Mouse (Mus musculus) embryo, embryonic 11.5 days (tissue): Measurements from ENCODE around the gene Cyp1b1.
A peak's percentile ranks its signal among the peaks of the same experiment; 100 is the strongest.

ENCODE experiments used
- DNase-seq: peaks from one replicate; pipeline ENCODE4 v3.0.0-alpha.2; 2012; ENCODE audit warnings: low read depth, low spot score

Cyp1b1 gene

DNA sequence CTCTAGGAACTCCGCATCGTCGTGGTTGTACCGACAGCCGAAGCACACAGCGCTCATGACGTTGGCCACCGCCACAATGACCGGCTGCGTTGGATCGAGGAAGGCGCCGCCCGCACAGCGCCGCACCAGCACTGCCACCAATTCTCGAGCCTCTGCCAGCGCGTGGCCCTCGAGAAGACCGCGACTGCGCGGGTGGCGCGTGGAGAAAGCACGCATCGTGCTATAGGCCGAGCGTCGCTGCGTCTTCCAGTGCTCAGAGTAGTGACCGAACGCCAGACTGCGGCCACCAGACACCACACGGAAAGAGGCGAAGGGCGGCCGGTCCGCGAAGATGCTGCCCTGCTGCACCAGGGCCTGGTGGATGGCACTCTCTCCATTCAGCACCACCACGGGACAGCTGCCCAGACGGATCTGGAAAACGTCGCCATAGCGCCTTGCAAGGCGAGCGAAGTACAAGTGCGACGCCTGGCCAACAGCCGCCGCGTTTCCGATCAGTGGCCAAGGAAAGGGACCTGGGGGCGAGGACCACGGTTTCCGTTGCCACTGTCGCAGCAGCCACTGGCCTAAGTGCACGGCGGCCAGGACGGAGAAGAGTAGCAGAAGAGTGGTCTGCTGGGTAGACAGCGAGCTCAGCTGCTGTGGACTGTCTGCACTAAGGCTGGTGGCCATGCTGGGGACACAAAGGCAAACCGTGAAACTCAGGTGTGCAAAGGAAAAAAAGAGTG, 1.1 kb downstream of the Cyp1b1 start:
- DNase-seq = no peak

DNA sequence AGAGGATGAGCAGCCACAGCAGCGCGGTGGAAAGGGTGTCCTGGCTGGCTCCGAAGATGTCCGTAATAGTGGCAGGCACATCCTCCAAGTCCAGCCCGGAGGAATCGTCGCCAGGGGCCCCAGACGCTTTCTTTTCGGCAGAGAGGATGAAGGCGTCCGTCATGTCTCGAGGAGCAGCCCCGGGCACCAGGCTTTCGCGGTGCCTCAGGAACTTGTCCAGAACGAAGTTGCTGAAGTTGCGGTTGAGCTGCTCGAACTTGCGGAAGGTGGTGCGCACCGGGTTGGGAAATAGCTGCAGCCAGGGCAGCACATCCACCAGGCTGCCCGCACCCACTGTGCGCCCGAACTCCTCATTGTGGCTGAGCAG, 1.6 kb downstream of the Cyp1b1 start:
- DNase-seq = no peak

DNA sequence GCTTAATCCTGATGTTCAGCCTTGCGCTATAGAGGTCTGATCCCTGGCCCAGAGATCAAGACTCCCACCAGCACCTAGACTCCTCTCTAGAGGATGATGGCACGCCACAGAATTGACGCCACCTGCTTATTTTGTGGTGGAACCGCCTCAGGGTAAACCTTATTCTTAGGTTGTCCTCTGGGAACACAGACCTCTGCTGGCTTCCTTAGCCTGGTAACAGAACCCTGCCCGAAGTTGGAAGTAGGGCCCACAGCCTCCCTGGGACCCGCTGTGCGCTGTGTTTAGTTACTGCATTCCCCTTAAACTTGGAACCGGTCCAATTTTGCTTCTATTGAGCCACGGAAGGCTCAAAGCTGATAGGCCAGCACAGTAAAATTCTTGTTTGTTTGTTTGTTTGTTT, 2.3 kb downstream of the Cyp1b1 start:
- no peak for DNase-seq

DNA sequence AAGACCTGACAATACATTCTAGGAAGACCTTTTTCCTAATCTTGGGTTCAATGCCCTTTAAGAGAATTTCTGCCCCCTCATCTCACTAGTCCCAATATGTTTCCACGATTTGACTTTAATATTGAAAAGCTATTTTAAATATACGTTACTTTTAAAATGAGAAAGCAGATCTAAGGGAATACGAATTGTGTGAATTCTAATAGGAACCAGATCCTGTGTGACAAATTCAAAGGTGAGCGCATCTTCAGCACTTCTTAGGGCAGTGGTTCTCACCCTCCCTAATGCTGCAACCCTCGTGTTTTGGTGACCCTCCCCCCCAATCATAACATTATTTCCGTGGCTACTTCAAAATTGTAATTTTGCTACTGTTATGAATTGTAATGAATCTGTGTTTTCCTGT, 2.9 kb downstream of the Cyp1b1 start:
- no peak for DNase-seq

DNA sequence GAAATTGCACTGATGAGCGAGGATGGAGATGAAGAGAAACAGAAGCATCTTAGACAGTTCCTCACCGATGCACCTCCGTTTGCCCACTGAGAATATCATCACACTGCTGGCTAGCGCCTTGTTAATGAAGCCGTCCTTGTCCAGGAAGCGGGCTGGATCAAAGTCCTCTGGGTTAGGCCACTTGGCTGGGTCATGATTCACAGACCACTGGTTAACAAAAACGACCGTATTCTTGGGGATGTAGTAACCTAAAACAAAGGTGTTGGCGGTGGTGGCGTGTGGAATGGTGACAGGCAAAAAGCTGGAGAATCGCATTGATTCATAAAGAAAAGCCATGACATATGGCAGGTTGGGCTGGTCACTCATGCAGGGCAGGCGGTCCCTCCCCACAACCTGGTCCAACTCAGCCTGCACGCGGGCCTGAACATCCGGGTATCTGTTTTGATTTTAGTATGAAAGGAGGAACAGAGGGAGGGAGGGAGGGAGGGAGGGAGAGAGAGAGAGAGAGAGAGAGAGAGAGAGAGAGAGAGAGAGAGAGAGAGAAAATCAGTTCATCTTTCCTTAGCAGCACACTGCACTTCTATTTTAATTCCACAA, 4.5 kb downstream of the Cyp1b1 start:
- DNase-seq = no peak

DNA sequence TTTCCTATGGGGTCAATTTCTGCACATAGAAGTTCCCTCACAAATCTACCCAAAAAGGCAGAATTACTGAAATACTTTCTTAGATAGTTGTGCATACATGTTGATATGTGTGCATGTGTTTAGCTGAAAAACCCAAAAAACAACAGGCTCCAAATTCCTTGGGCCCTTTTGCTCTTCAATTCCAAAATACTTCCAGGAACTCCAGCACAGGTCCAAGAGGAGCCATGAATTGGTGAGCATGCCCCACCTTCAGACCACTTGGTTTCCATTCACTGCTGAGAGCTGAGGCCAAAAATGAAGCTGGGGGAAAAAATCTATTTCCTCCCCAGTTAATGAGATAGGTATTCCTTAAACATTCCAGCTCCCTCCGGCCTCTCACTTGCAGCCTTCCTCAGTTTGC, 5.1 kb downstream of the Cyp1b1 start:
- DNase-seq = no peak

DNA sequence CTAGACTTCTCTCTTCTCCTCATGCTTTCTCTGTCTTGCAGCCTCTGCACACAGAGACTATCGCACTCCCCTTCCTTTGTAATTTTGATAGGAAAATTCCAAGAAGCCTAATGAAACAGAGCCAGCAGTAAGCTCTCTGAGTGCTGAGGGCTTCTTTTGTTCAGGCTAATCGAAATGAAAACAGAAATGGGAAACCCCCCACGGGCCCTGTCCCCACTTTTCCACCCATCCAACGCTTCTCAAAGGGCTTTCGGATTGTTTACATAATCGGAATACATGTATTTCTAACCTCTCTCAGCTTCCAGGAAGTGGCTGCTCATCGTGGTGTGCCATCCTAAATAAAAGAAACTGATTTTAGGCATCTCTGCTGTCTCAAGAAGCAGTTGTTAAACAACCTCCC, 6.7 kb downstream of the Cyp1b1 start:
- no peak for DNase-seq

DNA sequence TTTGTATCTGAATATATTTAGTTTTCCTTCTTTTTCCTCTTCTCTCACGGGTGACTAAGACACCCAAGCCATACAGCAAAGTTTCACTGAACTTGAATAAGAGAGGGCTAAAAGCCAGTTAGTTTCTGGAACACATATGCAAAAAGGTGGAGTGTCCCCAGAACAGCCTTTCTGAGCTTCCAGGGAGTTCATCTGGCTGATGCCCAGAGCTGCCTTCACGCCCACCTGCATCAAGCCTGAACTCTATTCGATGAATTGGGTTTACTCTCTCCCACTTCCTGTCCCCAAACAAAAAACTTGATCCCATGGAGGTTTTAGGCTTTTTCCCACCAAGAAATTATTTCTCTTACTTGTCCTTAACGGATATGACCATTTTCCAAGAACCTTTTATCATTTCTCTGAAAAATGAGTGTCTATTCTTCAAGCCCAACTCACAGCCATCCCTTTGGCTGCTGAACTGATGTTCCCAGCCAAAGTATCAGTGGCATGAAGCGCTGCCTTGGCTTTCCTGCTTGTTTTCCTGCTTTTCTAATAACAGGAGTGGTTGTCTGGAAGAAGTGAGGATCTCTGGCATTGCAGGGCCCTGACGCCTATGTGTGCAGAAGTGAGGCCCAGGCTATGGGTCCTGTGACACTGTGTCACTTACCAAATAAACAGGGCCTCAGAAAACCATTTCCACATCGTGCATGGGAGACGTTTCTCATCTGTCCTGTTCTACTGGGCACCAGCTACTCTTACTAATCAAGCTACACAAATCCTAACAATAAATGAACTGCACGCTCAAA, 9.0 kb downstream of the Cyp1b1 start:
- DNase-seq = no peak

DNA sequence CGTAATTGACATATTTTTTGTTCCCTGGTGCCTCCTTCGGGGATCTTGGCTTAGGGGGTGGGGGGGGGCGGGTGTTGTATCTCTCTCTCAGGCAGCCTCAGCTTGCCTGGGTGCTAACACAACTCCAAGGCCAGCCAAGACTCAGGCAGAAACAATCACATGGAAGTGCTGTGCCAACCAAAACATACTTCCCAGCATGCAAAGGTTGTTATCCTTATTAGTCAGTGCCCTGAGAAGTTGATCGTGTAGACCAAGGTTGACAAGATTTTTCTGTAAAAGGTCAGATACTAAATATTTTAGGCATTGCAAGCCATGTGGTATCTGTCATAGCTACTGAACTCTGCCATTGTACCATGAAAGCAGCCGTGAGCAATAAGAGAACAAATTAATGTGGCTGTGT, 14.0 kb downstream of the Cyp1b1 start:
- no peak for DNase-seq

DNA sequence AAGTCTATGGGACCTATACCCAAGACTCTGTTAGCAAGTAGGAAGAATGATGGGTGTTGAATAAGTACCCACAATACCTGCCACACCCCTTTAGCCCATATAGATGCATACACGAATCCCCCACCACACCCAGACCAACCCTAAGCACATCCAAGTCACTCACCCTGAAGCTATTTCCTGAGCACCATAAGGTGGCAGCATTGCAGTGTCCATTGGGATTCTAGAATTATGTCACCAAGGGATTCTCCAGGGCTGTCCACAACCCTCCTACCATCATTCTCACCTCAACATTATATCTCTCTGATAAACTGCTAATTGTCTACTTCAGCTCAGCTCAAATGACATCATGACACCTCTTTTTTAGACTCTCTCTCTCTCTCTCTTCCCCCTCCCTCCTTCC, 15.7 kb downstream of the Cyp1b1 start:
- no peak for DNase-seq

DNA sequence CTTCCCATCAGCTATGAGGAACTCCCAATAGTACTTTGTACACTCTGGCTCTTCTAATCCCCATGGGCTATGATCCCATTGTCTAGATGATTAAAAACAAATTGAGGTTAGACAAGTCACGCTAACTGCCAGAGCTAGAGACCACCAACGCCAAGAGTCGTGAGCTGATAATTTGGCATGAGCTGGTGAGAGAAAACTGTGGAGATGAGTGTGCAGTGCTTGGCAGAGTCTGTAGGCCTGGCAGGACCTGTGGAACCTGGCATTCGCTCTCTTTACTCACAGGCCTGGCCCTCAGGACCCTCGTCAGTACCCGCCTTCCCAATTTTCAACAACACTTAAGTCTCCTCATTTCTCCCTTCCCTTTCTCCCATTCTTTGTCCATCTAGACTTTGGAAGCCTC, 19.3 kb downstream of the Cyp1b1 start:
- no peak for DNase-seq

DNA sequence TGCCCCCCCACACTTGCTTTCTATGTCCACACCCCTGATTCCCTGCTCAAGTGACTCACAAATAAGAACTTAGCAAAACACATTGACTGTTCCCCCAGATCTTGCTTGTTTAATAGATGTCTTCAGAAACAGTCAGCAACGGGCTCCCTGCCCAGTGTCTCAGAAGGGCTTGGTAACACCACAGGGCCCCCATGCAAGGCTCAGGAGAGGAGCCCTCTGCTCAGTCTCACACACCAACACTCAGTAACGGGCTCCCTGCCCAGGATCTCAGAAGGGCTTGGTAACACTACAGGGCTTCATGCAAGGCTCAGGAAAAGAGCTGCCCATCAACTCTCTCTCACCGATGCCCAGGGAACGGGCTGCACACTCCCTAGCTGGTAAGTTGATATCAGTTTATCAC, 19.8 kb downstream of the Cyp1b1 start:
- no peak for DNase-seq

DNA sequence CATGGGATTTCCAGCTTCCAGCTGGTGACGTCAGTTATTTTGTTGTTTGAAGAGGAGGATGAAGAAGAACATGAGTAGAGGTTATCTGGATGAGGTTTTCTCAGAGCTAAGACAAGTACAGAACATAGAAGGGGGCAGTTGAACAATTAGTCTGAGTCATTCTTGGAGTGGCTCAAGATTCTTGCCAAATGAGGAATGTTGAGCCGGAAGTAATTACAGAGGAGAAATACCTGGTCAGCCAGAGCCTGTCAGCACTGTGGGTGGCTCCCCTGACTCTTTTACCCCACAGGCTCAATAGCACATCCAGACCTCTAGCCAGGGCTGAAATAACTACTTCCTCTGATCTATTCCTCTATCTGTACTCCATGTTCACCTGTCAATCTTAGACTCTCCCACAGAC, 44.0 kb downstream of the Cyp1b1 start:
- DNase-seq = no peak

DNA sequence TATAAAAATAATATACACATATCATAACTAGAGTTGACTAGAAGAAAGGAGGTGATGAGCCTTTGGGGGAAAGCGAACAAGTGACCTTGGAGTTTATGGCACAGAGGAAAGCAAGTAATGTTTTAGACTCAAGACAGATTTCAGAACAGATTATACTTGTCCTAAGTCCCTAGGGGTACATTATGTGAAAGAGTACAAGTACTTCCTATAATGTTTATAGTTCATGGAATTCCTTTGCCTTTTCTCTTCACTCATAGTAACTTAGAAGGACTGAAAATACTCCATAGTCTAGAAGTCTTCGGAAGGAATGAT, 50.8 kb downstream of the Cyp1b1 start:
- DNase-seq = no peak

DNA sequence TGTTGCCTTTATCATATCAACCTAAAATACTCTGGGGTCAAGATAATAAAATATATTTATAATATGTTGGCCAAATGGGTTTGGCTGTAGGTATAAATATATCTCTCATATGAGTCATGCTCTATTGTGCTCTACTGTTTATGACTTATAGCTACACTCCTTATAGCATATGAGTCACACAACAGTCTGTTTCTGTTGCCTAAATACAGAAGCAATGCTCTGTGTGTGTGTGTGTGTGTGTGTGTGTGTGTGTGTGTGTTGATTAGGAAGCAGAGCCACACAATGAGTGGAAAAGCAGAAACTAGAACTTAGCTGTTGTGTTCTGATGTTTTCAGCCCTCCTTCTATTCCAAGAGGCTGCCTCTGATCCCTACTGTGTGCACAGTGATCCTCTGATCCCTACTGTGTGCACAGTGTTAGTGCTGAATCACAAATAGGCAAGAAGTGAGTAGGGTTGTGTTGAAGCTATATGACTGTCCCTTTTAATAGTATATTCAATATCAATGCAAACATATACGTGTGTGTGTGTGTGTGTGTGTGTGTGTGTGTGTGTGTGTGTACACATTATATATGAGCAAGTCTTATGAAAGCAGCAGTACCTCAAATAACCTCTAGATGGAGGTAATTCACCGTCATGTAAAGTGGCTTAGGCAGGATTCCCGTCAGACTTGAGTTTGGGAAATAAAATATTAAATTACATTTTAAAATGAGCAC, 51.3 kb downstream of the Cyp1b1 start:
- DNase-seq = peak; percentile 59

DNA sequence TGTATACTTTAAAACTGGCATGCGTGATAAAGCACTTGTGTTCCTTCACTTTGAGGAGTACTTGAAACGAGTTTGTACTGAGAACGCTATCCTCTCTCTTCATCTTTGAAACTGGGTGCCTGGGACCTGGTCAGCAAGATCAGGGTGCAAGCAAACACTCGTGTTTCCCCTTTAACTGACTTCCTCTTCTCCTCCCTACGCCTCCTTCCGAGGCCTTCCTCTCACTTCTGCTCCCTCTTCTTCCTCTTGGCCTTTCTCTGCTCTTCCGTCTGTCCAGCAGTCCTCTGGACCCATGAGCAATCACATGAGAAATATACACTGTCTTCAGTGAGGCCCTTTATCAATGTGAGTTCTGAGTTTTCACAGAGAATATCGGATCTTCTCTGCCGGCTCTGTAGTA, 53.0 kb downstream of the Cyp1b1 start:
- DNase-seq = no peak

DNA sequence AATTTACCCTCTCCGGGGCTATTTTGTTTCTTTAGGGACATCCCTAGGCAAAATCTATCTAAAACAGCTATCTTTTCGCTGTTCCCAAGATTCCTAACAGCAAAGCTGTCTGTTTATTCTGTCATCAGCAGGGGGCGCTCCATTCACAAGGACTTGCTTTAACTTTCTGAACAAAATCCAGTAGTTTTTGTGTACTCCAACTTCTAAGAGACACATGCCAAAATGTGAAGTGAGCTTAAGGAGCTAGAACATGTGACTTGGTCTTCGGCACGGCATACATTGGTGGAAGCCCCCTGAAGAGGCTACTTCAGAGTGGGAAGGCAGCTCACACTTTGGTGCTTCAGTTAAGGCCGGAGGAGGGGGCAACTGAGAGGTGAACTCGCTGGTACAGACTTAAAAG, 53.5 kb downstream of the Cyp1b1 start:
- DNase-seq = peak; percentile 59

DNA sequence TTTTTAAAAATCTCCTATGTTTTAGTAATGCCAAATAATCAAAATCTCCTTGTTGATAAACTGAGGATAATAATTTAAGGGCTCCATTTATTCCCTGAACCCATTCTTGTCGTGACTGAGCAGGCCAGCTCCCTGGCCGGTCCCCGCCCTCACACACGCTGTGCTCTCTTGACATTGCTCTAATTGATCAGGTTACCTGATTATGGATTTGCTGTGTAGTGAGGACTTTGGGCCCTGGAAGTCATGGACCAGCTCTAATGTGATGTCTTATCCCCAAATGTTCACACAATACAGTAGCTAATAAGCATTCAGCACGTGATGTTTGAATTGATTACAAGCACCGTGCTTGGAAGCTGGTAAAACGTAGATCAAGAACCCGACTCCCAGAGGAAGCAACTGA, 56.0 kb downstream of the Cyp1b1 start:
- no peak for DNase-seq

DNA sequence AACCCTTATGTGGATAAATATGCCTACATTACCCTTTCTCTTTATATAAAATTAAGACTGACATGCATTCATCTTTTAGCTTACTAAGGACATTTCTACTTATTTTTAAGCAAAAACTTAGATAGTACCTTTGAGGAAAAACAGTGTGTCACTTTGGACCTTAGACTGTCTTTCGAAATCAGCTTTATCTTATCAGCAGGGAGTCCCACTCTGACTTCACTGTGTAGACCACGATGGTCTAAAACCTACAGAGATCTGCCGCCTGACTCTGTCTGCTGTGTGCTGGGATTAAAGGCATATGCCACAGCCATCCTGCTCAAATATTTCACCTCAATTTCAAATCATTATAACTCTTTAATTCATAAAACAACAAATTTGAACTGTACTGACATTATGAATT, 56.4 kb downstream of the Cyp1b1 start:
- no peak for DNase-seq

DNA sequence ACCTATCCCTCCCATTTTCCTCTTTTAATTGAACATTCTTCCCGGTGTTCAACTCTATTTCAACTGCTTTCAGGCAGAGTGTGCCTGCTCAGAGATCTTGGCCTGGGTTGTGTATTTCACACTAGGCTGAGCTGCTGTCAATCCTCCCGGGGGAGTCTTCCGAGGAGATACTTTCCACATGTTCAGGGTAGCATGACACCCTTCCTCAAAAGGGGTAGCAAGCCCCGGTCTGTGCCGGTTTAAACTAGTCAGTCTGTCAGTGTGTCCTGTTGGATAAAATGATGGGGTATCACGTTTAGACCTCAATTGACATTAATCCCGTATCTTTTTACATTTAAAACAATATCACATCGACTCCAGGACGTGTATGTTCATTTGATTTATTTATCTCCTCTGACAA, 57.1 kb downstream of the Cyp1b1 start:
- no peak for DNase-seq

DNA sequence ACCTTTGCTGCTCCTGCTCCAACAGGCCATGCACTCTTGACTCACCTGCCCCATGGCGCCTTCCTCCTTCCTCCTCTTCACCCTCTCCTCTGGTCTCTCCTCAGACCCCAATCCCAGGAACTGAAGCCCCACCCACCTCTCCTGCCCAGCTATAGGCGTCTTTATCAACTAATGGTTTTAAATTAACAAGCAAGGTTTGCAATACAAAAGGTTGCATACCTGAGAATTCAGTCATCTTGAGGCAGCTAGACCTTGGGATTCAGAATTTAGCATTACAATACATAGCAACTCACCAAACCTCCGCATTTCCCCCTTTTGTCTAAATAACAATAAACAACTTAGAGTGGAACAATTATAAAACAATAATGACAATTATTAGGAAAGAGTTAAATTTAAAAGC, 60.7 kb downstream of the Cyp1b1 start:
- DNase-seq = no peak

DNA sequence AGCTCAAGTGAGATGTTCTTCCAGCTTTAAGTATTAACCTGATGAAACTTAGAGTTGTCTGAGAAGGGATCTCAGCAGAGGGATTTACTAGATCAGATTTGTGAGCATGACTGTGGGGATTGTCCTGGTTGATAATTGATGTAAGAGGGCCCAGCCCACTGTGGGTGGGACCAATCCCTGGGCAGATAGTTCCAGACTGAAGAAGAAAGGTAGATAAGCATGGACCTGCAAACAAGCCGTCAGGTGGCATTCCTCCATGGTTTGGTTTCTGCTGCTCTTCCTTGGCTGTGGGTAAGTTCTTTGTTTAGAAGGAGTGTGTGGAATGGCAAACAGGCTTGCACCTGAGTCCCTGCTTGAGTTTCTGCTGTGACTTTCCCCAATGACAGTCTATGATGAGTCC, 61.7 kb downstream of the Cyp1b1 start:
- DNase-seq = no peak
